Mouse (Mus musculus) embryonic facial prominence, embryonic 14.5 days (tissue): ENCODE data around the gene Sacs. TPM values are rescaled to one million over a fixed set of nuclear protein-coding genes. Genes with fewer than 3 reads are reported as not detected.

Source experiments
- ATAC-seq: fragments of 200-750 bp; cut with Nextera tagmentation; 2 replicates; pipeline ENCODE4 v1.8.0; 2017; ENCODE audit warnings: low read depth, moderate number of reproducible peaks, moderate TSS enrichment
- DNase-seq: peaks from one replicate; pipeline ENCODE4 v3.0.0-alpha.2; 2015; ENCODE audit warnings: low spot score
- H3K27ac ChIP-seq: fragments of 300-500 bp; sonication (generic); replicated peaks from 2 replicates; pipeline ENCODE4 v1.5.1; 2014; ENCODE audit warnings: low read depth, mild to moderate bottlenecking, low read length, moderate library complexity
- H3K27me3 ChIP-seq: fragments of 300-500 bp; sonication (generic); replicated peaks from 2 replicates; pipeline ENCODE4 v1.6.1; 2014; ENCODE audit warnings: low read length; ENCODE audit not compliant: control insufficient read depth, insufficient read depth
- H3K36me3 ChIP-seq: fragments of 300-500 bp; sonication (generic); 2 replicates; pipeline ENCODE4 v1.6.1; 2014; ENCODE audit warnings: low read length, mixed read lengths; ENCODE audit not compliant: control insufficient read depth, insufficient read depth
- H3K4me1 ChIP-seq: fragments of 300-500 bp; sonication (generic); 2 replicates; pipeline ENCODE4 v1.6.1; 2014; ENCODE audit warnings: antibody characterized with exemption, low read length; ENCODE audit not compliant: control insufficient read depth, insufficient read depth
- H3K4me2 ChIP-seq: fragments of 300-500 bp; sonication (generic); 2 replicates; pipeline ENCODE4 v1.6.1; 2014; ENCODE audit warnings: low read depth, mild to moderate bottlenecking, low read length, moderate library complexity, mixed read lengths
- H3K4me3 ChIP-seq: fragments of 300-500 bp; sonication (generic); 2 replicates; pipeline ENCODE4 v1.5.1; 2014; ENCODE audit warnings: low read depth, mild to moderate bottlenecking, low read length
- H3K9ac ChIP-seq: fragments of 300-500 bp; sonication (generic); 2 replicates; pipeline ENCODE4 v1.6.1; 2014; ENCODE audit warnings: low read depth, mild to moderate bottlenecking, low read length, moderate library complexity, mixed read lengths
- H3K9me3 ChIP-seq: fragments of 300-500 bp; sonication (generic); 2 replicates; pipeline ENCODE4 v1.6.1; 2016; ENCODE audit warnings: low read length; ENCODE audit not compliant: control insufficient read depth
- WGBS: fragments of 180-500 bp; shearing (Covaris S2); extraction: QIAGEN DNeasy Blood & Tissue Kit; methylation state at CpG from one replicate; pipeline ENCODE4 v1.1.7; 2014; 5-methylcytosine and 5-hydroxymethylcytosine counted together
- polyA plus RNA-seq: library from polyadenylated mRNA; unstranded; fragments of >200 nt; fragmentation: Nextera tagmentation; extraction: Ambion mirVana; gene quantifications from 2 replicates; pipeline ENCODE4 v1.2.1, GENCODE M21; 2014

Gene Sacs
- polyA plus RNA-seq, 1 experiment from 2014 or later: 5.0 TPM

GRCm38 (mm10) chr14:61165929-61166328 lies 27.7 kb downstream of the Sacs start:
- Histone ChIP-seq H3K27ac (no peak overlapping the region), H3K4me2 (no peak overlapping the region), H3K36me3 (no peaks in the 10 kb centered on the region), H3K27me3 (no peaks in the 10 kb centered on the region), H3K4me3 (no peak overlapping the region), H3K4me1 (peaks cover 10% of the 10 kb centered on the region), H3K9ac (no peak overlapping the region), H3K9me3 (no peaks in the 10 kb centered on the region)
- DNase-seq (no peak), ATAC-seq (no peak)
- 72% methylated on average over 9 of the region's 9 CpGs for WGBS

- ATAC-seq (no peak), DNase-seq (no peak)
- H3K4me2 ChIP-seq: no peak overlapping the region
- H3K27ac ChIP-seq: no peak overlapping the region
- no peak overlapping the region for H3K9ac ChIP-seq
- 88% methylated on average over 5 of the region's 5 CpGs for WGBS
- no peak overlapping the region for H3K4me3 ChIP-seq
- no peaks in the 10 kb centered on the region for H3K9me3 ChIP-seq
- H3K4me1 ChIP-seq: peaks cover 7% of the 10 kb centered on the region; the same call in 1 of the 2 replicates
- H3K36me3 ChIP-seq: no peaks in the 10 kb centered on the region; the same call in 1 of the 2 replicates
- no peaks in the 10 kb centered on the region for H3K27me3 ChIP-seq
These were observed 33.2 kb downstream of the Sacs start for GRCm38 (mm10) chr14:61171261-61171970.

GRCm38 (mm10) chr14:61172548-61173158 lies 34.4 kb downstream of the Sacs start:
- peaks cover 7% of the 10 kb centered on the region; the same call in 1 of the 2 replicates for H3K4me1 ChIP-seq
- no peaks in the 10 kb centered on the region for H3K9me3 ChIP-seq
- peak overlapping the region; percentile 67 for H3K4me3 ChIP-seq
- H3K36me3 ChIP-seq: no peaks in the 10 kb centered on the region; the same call in 1 of the 2 replicates
- peak overlapping the region; percentile 74 for H3K9ac ChIP-seq
- DNase-seq: peak; percentile 99
- no peaks in the 10 kb centered on the region for H3K27me3 ChIP-seq
- peak overlapping the region; percentile 83 for H3K4me2 ChIP-seq
- peak; percentile 97 for ATAC-seq
- WGBS: 2% methylated on average over 18 of the region's 52 CpGs
- H3K27ac ChIP-seq: peak overlapping the region; percentile 84

GRCm38 (mm10) chr14:61173229-61173628 lies 35.0 kb downstream of the Sacs start:
- ATAC-seq (peak; percentile 35), DNase-seq (peak; percentile 77)
- Histone ChIP-seq H3K27ac (peak overlapping the region; percentile 84), H3K9me3 (no peaks in the 10 kb centered on the region), H3K27me3 (no peaks in the 10 kb centered on the region), H3K9ac (peak overlapping the region; percentile 74), H3K4me1 (peaks cover 7% of the 10 kb centered on the region; the same call in 1 of the 2 replicates), H3K36me3 (no peaks in the 10 kb centered on the region; the same call in 1 of the 2 replicates), H3K4me2 (peak overlapping the region; percentile 83), H3K4me3 (peak overlapping the region; percentile 67)
- 0% methylated on average over 27 of the region's 37 CpGs for WGBS

DNA sequence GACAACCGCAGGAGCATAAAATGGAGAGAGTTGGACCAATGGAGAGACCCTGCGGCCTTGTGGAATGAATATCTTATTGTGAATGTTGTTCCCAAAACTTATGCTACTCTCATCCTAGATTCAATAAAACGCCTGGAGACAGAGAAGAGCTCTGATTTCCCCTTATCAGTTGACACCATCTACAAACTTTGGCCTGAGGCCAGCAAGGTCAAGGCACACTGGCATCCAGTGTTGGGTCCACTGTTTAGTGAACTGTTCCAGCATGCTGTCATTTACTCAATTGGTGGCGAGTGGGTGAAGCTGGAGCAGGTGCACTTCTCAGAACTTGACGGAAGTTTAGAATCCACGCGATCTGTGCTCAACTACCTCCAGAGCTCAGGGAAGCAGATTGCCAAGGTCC lies 53.6 kb downstream of the Sacs start:
- 85% methylated on average over 7 of the region's 7 CpGs for WGBS
- ATAC-seq: no peak
- H3K27ac ChIP-seq: no peak overlapping the region
- H3K27me3 ChIP-seq: no peaks in the 10 kb centered on the region
- H3K36me3 ChIP-seq: peaks cover 28% of the 10 kb centered on the region
- H3K9me3 ChIP-seq: no peaks in the 10 kb centered on the region
- no peak overlapping the region for H3K4me2 ChIP-seq
- no peak overlapping the region for H3K4me3 ChIP-seq
- no peak overlapping the region for H3K9ac ChIP-seq
- DNase-seq: no peak
- H3K4me1 ChIP-seq: no peaks in the 10 kb centered on the region

- Histone ChIP-seq H3K4me1 (no peaks in the 10 kb centered on the region), H3K4me2 (no peak overlapping the region), H3K9ac (no peak overlapping the region), H3K9me3 (no peaks in the 10 kb centered on the region; the same call in 1 of the 2 replicates), H3K27ac (no peak overlapping the region), H3K4me3 (no peak overlapping the region), H3K27me3 (no peaks in the 10 kb centered on the region), H3K36me3 (peaks cover 30% of the 10 kb centered on the region)
- DNase-seq (no peak), ATAC-seq (no peak)
- WGBS: 77% methylated on average over 10 of the region's 10 CpGs
These were observed 54.1 kb downstream of the Sacs start for GRCm38 (mm10) chr14:61192326-61192725.

DNA sequence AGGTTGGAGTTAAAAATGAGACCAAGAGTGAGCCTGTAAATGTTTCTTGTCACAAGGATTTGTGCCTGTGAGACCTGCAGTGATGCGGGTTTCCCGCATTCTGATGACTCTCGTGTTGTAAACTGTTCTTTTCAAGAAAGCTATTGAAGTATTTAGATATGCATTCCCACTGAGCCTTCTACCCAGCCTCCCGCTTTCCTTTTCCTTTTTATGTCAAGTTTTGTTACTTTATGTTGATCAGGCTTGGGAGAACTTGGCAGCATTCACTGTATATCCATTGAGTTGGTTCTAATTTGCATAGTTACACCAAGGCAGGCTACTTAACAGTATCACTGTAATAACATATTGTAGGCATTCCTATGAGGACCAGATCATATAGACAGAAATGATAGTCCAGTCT lies 56.2 kb downstream of the Sacs start:
- no peaks in the 10 kb centered on the region for H3K4me1 ChIP-seq
- H3K9ac ChIP-seq: no peak overlapping the region
- no peak overlapping the region for H3K4me3 ChIP-seq
- H3K27me3 ChIP-seq: no peaks in the 10 kb centered on the region
- no peak overlapping the region for H3K4me2 ChIP-seq
- 87% methylated on average over 4 of the region's 4 CpGs for WGBS
- H3K27ac ChIP-seq: no peak overlapping the region
- DNase-seq (no peak), ATAC-seq (no peak)
- H3K9me3 ChIP-seq: peaks cover 8% of the 10 kb centered on the region
- H3K36me3 ChIP-seq: peaks cover 41% of the 10 kb centered on the region

GRCm38 (mm10) chr14:61210111-61210510 lies 71.9 kb downstream of the Sacs start:
- 88% methylated on average over 5 of the region's 5 CpGs for WGBS
- no peaks in the 10 kb centered on the region for H3K4me1 ChIP-seq
- H3K4me3 ChIP-seq: no peak overlapping the region
- no peak for DNase-seq
- no peak for ATAC-seq
- no peaks in the 10 kb centered on the region for H3K27me3 ChIP-seq
- no peaks in the 10 kb centered on the region for H3K9me3 ChIP-seq
- peaks cover 68% of the 10 kb centered on the region for H3K36me3 ChIP-seq
- H3K9ac ChIP-seq: no peak overlapping the region
- no peak overlapping the region for H3K27ac ChIP-seq
- no peak overlapping the region for H3K4me2 ChIP-seq
